Mouse (Mus musculus) spleen, embryonic (tissue): Measurements from ENCODE around the gene Rnase13.

Experiments used
- CTCF ChIA-PET: fragments of 350-600 bp; sonication (Branson Sonifier 250); formaldehyde crosslinking; loops from one replicate; lab custom pipeline; 2022; lab: Charles Lee

Rnase13 gene

DNA sequence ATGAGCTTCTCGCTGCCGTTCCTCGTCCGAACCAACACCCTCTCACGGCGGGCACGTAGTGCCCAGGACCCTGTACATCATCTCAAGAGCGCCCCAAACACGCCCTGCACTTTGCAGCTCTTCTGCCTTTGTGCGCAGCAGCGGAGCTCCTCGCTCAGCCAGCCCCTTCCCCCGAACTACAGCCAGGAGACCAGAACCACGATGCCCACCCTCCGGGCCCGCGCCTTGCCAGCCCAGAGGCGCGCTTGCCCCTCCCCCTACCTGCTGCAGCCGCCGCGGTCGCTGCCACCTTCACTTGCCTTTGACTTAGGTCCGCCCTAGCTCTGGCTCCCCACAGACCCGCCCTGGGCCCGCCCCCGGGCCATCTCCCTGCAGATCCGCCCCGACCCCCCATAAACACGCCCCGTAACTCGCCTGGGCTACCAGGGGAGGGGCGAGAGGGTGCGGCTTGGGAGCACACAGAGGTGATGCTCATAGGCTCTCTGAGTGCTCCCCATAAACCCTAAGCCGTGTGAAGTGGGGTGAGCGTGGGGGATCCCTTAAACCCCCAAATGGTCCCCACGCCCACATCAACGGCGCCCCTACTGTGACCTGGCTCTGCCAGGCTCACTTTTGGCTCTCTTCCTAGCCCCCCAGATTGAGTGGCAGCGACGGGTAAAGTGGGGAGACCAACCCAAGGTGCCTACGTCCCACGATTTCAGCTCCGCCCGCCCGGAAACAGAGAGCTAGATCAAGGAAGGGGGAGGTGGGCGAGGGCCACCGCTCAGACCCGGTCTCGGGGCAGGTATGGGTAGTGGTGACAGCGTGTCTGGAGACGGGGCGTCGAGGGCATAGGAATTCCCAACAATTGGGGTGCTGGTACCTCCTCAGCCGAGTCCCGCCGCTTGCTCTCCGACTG lies 9.3 kb downstream of the Rnase13 start:
- CTCF ChIA-PET = no interaction called here

DNA sequence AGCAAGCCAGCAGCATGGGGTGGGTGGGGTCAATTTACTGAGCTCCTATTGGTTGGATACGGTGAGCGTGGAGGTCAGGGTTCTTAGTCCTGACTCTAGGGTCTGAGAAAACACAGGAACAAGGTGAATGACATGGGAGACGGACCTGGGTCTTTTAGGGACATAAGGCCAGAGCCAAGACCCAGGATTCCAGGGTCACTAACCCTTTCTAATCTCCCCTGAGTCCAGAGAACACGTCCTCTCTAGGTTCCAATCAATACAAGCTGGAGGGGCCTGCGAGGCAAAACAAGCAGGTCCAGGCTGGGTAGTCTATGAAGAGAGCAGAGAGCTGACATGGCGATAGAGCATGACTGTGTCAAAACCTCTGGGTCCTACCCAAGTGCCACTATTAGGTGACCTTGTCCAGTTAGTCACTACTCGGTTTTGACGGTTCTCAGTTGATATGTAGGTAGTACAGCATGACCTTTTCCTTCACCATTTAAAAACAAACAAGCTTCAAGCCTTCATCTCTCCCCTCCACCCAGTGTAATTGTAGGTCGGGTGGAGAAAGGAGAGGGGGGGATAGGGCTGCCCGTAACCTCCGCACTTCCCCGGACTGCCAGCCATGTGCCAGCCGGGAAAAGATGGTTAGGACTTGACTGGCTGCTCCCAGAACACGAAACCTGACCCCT lies 10.0 kb downstream of the Rnase13 start:
- CTCF ChIA-PET = no interaction called here

GRCm38 (mm10) chr14:51911301-51911700 lies 11.3 kb downstream of the Rnase13 start:
- CTCF ChIA-PET = no interaction called here

- CTCF ChIA-PET = no interaction called here
Observed at GRCm38 (mm10) chr14:51906102-51906501, 16.5 kb downstream of the Rnase13 start.

- CTCF ChIA-PET = no interaction called here
Observed at GRCm38 (mm10) chr14:51904706-51905105, 17.9 kb downstream of the Rnase13 start.

DNA sequence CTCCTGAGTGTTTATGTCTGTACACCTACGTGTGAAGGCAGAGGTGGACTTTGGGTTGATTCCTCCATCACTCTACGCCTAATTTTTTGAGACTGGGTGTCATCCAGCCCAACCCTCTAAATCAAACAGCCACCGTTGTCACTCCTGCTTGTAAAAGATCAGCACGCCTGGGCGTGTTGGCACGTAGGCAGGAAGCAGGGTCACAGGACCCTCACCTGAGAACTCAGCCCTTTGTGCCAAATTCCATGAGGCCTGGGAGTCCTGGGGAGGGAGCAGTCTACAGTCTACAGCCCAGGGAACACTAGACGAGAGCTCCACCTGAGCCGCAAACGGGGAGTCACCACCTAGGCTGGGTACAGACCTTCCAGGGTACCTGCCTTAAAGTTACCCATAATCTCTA lies 18.8 kb downstream of the Rnase13 start:
- CTCF ChIA-PET = no interaction called here

GRCm38 (mm10) chr14:51902806-51903710 lies 19.5 kb downstream of the Rnase13 start:
- CTCF ChIA-PET = no interaction called here

DNA sequence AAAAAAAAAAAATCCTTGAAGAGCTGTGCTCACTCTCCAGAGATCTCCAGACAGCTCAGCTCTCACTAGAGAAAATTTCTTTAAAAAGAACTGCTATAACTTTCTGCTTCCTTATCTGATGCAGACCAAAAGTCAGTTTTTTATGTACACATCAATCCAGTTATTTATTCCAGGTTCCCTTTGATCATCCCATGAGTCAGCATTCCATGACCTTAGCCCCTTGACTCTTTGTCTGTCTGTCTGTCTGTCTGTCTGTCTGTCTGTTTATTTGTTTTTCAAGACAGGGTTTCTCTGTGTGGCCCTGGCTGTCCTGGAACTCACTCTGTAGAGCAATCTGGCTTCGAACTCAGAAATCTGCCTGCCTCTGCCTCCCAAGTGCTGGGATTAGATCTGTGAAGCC lies 23.2 kb downstream of the Rnase13 start:
- CTCF ChIA-PET = interaction anchor here (0.5 kb wide), 1 partner anchor 9 kb away, joined by 3 read pairs; no protein-coding TSS in a partner anchor

GRCm38 (mm10) chr14:51896539-51897170 lies 25.9 kb downstream of the Rnase13 start:
- CTCF ChIA-PET = no interaction called here

DNA sequence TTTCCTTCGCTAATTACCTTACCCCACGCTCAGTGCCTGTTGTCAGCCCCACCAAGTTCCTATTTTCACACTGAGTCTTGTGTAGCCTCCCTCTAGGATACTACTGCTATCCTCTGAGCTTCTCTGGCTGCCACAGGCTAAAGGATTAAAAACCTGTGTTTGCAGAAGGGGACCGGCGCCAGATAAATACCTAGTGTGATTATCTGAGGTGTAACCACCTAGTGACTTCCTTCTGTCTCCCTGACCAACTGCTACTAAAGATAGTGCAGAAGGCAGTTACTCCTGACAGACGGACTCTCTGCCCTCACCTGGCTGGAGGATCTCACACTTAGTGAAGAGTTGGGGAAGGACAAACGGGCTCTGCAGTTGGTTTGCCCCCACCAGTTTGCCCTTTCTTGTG lies 26.6 kb downstream of the Rnase13 start:
- CTCF ChIA-PET = no interaction called here

DNA sequence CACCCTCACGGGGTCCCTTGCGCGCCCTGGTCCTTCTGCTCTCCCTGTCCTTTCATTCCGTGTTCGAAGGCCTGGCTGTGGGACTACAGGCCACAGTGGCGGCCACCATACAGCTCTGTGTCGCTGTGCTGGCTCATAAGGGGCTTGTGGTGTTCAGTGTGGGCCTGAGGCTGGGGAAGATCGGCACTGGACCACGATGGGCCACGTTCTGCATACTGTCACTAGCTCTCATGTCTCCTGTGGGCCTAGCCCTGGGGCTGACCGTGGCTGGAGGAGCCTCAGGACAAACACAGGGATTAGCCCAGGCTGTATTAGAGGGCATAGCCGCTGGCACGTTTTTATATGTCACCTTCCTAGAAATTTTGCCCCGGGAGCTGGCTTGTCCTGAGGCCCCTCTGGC lies 27.5 kb downstream of the Rnase13 start:
- CTCF ChIA-PET = interaction anchor here (1.1 kb wide), 1 partner anchor 11 kb away, joined by 3 read pairs; no protein-coding TSS in a partner anchor

- CTCF ChIA-PET = no interaction called here
Observed at GRCm38 (mm10) chr14:51893809-51894208, 28.8 kb downstream of the Rnase13 start.

DNA sequence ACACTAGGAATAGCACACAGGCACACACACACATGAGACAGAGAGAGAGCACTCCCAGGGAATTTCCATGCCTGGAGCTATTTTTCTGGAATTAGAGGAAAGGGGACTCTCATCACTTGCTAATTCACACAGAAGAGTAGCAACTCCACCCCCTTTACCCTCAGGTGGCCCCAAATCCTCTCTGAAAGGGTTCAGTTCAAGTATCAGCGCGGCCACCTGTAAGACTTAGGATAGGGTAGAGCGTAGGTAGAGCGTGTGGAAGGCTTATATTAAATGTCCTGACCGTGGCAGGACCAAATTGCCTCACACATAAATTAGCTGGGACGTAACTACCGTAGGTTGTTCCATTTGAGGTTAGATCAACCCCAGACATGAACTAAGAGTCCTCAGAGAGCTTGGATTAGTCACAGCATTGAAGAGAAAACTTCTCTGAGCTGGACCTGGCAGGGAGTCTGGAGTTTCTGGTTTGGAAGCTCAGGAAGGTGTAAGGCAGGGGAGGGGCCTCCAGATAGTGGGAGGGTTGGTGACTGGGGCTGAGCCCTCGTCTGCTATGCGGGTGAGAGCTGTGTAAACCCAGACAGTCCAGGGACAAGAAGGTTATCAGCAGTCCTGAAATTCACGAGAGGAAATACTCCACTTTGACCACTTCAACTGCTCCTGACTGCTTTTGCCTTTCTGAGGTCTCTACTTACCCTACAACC lies 29.3 kb downstream of the Rnase13 start:
- CTCF ChIA-PET = no interaction called here

DNA sequence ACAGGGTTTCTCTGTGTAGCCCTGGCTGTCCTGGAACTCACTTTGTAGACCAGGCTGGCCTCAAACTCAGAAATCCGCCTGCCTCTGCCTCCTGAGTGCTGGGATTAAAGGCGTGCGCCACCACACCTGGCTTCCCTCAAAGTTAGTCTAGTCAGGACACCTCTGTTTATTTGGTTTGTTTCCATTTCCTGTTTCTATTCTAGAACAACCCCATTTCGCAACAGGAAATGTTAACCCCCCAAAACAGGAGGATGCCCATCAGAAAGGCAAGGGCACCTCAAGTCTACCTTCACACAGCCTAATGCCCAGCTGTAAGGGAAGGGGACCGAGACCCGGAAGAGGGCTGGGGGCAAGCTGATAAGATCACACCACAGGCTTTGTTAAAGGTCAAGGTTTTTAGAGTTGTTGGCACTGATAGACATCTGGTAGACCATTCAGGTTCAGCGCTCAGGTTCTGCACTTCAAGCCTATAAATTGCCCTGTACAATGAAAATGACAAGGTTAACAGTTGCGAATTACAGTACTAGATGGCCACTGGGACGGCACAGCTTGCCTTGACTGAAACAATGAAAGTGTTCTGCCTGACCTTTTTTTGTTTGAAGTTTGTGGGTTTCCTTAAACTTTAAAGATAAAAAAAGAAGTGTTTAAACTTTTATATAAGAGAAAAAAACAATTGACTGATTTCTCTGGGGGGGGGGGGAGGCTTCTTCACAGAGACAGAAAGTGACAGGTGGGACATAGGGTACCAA lies 30.2 kb downstream of the Rnase13 start, which contains the start of gene Slc39a2:
TSS of gene Slc39a2 (plus strand) at position 699 of the 749 bp plus-strand sequence.
- CTCF ChIA-PET = no interaction called here

DNA sequence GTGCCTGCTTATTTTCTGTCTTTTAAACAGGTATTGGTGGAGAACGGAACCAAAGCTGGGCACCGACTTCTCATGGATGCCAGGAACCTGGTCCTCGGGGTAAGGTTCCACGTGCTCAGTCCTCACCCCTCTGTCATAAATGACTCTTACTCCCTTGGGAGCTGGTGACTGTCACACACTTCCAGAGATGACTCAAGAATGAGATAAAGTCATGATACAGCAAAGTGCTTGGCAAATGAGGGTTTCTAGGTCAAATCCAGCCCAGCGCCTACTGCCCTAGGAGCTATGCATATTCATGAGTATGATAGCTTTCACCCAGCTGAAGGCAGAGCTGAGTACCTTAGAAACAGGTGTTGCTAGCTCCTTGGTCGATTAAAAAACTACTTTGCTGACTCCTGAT lies 32.7 kb downstream of the Rnase13 start:
- CTCF ChIA-PET = no interaction called here

DNA sequence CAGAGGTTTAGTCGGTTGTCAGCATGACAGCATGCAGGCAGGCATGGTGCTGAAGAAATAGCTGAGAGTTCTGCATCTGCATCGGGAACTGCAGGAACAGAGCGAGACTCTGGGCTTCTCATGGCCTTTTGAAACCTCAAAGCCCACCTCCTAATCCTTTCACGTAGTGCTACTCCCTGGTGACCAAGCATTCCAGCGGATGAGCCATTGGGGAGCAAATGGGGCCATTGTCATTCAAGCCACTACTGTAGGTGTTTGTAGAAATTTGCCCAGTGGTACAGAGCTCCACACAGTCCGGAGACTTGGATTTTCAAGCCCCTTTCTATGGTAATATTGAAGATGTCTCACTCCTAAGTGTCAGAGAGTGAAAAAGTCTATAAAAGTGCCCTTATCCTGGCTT lies 36.5 kb downstream of the Rnase13 start:
- CTCF ChIA-PET = no interaction called here

DNA sequence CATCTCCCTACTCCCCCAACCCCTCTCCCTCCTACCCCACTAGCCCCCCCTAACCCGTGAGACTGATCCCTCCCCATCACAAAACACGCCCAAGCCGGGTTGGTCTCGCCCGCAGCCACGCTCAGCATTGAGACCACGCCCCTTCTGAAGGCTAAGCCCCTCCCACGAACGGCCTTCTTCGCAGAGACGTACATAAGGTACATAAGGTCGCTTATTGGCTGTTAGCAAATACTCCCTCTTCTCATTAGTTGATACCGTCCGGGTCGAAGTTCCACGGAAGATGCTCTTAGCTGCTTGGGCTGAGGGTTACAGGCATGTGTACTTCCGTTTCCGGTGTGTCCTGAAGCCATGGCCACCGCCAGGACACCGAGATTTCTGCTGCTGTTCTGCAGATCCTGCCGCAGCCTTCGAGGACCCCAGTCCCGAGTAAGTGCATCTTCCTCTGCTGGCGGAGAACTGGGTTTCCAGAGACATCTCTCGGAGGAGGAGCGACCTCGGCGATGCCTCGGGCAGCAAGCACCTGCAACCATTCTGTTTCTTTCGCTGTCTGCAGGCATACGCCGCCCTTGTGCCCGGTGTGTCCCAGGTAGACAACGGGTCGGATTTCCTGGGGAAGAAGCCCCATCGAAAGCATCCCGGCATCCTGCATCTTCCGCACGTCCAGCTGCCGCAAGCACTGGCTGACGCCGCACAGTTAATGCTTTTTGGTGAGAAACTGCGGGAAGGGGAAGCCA lies 37.8 kb downstream of the Rnase13 start, which contains the start of gene Mettl17:
TSS of gene Mettl17 (plus strand) at position 245 of the 734 bp plus-strand sequence.
- CTCF ChIA-PET = interaction anchor here (0.6 kb wide), 1 partner anchor 754 kb away, joined by 3 read pairs; no protein-coding TSS in a partner anchor

DNA sequence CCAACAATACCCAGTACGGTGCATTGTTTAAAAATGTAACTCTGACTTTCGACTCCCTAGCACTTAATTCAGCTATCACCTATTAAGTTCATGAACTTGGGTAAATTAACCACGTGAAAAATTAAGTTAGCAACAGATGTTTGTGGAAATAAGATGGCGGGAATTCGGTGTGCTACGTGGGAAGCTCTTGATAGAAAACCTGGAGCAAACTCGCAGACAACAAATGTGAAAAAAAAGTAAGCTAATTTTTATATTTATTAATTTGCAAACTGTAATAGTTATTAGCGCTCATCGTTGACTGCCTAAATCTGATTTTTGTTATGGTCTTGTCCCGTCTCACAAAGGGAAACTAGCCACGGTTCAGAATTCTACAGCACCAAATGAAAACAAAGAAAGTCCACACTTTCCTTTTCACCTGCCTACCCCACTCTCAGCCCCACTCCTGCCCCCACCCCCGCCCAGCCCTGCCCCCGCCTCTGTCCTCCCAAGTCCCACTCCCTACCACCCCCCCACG lies 38.5 kb downstream of the Rnase13 start:
- CTCF ChIA-PET = interaction anchor here (0.6 to 1.1 kb wide), 4 partner anchors 11 to 753 kb away, joined by 3 to 9 read pairs (median 4); no protein-coding TSS in a partner anchor
